Mouse (Mus musculus) spleen, embryonic (tissue): ENCODE results near the gene Gas2l2.

Experiments used
- CTCF ChIA-PET: fragments of 350-600 bp; sonication (Branson Sonifier 250); formaldehyde crosslinking; loops from one replicate; lab custom pipeline; 2022; lab: Charles Lee

The Gas2l2 gene

GRCm38 (mm10) chr11:83429355-83429754, at the start of gene Gas2l2:
Gene Gas2l2, minus strand, starts transcription at chr11:83429455.
- CTCF ChIA-PET = no interaction called here

GRCm38 (mm10) chr11:83473235-83474016, 44.2 kb upstream of the Gas2l2 start:
- CTCF ChIA-PET = interaction anchor here (0.6 kb wide), 2 partner anchors 33 to 183 kb away, joined by 3 read pairs; no protein-coding TSS in a partner anchor

- CTCF ChIA-PET = interaction anchor here (0.6 to 0.7 kb wide), 2 partner anchors 32 kb away, joined by 3 to 4 read pairs; no protein-coding TSS in a partner anchor
These were observed 43.3 kb upstream of the Gas2l2 start, which contains the start of gene Taf15 for GRCm38 (mm10) chr11:83472324-83473234. Gene Taf15, plus strand, starts transcription at chr11:83473086.

GRCm38 (mm10) chr11:83471766-83472165, 42.5 kb upstream of the Gas2l2 start:
- CTCF ChIA-PET = interaction anchor here (0.7 kb wide), 1 partner anchor 31 kb away, joined by 4 read pairs; no protein-coding TSS in a partner anchor

- CTCF ChIA-PET = interaction anchor here (0.5 kb wide), 1 partner anchor 13 kb away, joined by 3 read pairs; no protein-coding TSS in a partner anchor
These were observed 39.5 kb upstream of the Gas2l2 start for GRCm38 (mm10) chr11:83468765-83469164.

- CTCF ChIA-PET = interaction anchor here (0.6 kb wide), 2 partner anchors 33 to 113 kb away, joined by 7 to 8 read pairs; no protein-coding TSS in a partner anchor
These were observed 37.9 kb upstream of the Gas2l2 start for GRCm38 (mm10) chr11:83467120-83467652.

GRCm38 (mm10) chr11:83465976-83466375, 36.7 kb upstream of the Gas2l2 start:
- CTCF ChIA-PET = interaction anchor here (0.7 kb wide), 1 partner anchor 105 kb away, joined by 3 read pairs; no protein-coding TSS in a partner anchor

- CTCF ChIA-PET = no interaction called here
These were observed 33.5 kb upstream of the Gas2l2 start, which contains the start of gene Mmp28 for GRCm38 (mm10) chr11:83462711-83463244. Gene Mmp28, minus strand, starts transcription at chr11:83463071.

GRCm38 (mm10) chr11:83461462-83462027, 32.3 kb upstream of the Gas2l2 start:
- CTCF ChIA-PET = no interaction called here

- CTCF ChIA-PET = no interaction called here
These were observed 28.8 kb upstream of the Gas2l2 start for GRCm38 (mm10) chr11:83457912-83458601.

GRCm38 (mm10) chr11:83457257-83457656, 28.0 kb upstream of the Gas2l2 start:
- CTCF ChIA-PET = no interaction called here

- CTCF ChIA-PET = no interaction called here
These were observed 26.4 kb upstream of the Gas2l2 start for GRCm38 (mm10) chr11:83455608-83456007.

- CTCF ChIA-PET = no interaction called here
These were observed 25.3 kb upstream of the Gas2l2 start for GRCm38 (mm10) chr11:83454548-83454947.

- CTCF ChIA-PET = no interaction called here
These were observed 22.0 kb upstream of the Gas2l2 start for GRCm38 (mm10) chr11:83451281-83451680.

GRCm38 (mm10) chr11:83450550-83450949, 21.3 kb upstream of the Gas2l2 start:
- CTCF ChIA-PET = no interaction called here

- CTCF ChIA-PET = no interaction called here
These were observed 20.0 kb upstream of the Gas2l2 start for GRCm38 (mm10) chr11:83449298-83449697.

GRCm38 (mm10) chr11:83448927-83449236, 19.6 kb upstream of the Gas2l2 start:
- CTCF ChIA-PET = no interaction called here

- CTCF ChIA-PET = interaction anchor here (0.6 kb wide), 1 partner anchor 61 kb away, joined by 3 read pairs; no protein-coding TSS in a partner anchor
These were observed 19.0 kb upstream of the Gas2l2 start for GRCm38 (mm10) chr11:83448021-83448926.

GRCm38 (mm10) chr11:83447612-83448011, 18.4 kb upstream of the Gas2l2 start:
- CTCF ChIA-PET = interaction anchor here (0.6 kb wide), 1 partner anchor 61 kb away, joined by 3 read pairs; no protein-coding TSS in a partner anchor
